Mouse (Mus musculus): Measurements from ENCODE around the gene Slc4a1. TPM values are rescaled to one million over a fixed set of nuclear protein-coding genes. Genes with fewer than 3 reads are reported as not detected.
"Not testable (repeated sequence)": the region's sequence is repeated elsewhere in the genome, so short reads cannot be mapped to it uniquely, and the experiment has no call there.

The Slc4a1 gene
- polyA plus RNA-seq, 1 experiment, result 0.60 TPM

GRCm38 (mm10) chr11:102399610-102400072 is 33.6 kb upstream of the Slc4a1 start:
- peak in 1 of 2 experiments; percentile 51 for DNase-seq (ENCODE audit: extremely low spot score in 1 of 2, low spot score in 1 of 2)

DNA sequence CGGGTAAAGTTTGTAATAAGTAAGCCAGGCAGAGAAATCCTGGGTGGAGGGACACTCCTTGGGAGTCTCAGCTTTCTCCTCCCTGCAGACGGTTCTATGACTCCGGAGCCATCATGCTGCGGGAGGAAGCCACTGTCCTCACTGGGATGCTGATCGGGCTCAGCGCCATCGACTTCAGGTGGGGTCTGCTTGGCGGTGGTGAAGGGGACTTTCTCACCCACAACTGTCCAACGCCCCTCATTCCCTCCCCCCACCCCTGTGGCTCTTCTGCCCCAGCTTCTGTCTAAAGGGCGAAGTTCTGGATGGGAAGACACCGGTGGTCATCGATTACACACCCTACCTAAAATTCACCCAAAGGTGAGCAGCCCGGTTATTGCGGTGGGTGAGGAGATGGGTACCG is 33.1 kb upstream of the Slc4a1 start:
- no peak for DNase-seq (ENCODE audit: extremely low spot score in 1 of 2, low spot score in 1 of 2)

DNA sequence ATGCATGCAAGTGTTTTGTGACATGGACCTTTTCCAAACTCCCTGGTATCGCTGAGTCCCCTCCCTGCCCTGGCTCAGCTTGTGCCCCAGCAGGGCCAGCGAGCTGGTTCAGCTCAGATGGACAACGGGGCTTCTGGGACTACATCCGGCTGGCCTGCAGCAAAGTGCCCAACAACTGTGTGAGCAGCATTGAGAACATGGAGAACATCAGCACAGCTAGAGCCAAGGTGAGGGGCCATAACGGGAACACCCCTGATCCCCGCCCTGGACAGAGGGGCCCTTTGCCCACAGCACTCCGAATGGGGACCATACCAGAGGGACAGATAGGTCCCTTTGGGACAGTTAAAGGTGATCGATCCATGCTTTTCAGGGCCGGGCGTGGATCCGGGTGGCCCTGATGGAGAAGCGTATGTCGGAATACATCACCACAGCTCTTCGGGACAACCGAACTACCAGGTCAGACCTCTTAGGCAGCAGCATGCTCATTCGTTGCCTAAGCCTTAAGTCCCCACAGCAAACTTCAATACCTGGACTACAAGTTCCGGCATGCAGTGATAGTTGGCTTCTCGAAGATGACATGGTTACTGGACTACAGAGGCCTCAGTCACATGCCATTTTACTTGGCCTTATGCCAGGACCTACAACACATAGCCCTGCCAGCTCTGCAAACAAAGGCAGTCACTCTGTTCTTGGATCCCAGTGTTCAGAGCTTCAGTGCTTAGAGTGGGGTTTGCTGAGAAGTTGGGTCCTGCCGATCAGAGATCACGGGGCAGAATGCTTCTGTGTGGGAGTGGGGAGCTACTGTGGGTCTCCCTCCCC is 32.2 kb upstream of the Slc4a1 start:
- DNase-seq (ENCODE audit: extremely low spot score in 1 of 2, low spot score in 1 of 2), result peak in 1 of 2 experiments; percentile 63

DNA sequence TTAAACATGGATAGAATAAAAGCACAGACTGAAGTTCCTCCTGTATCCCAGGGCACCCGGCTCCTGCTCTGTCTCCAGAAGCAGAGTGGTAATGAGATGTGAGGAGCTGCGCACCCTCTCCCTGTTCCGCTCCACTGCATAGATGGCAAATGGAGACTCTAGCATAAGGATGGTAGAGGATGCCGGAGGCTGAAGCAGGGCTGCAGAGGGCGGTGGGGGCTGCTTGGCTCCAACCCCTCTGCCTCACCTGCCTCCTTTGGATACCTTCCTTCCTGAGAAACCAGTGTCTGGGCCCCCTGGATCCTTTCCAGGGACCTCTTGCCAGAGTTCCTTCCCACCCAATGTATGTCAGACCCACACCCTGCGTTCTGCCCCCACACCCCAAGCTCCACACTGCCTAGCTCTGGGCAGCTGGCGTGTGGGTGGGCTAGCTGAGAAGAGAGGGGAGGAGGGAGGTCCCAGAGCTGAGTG is 30.7 kb upstream of the Slc4a1 start:
- peak in 1 of 2 experiments; percentile 62 for DNase-seq (ENCODE audit: extremely low spot score in 1 of 2, low spot score in 1 of 2)

- DNase-seq (ENCODE audit: extremely low spot score in 1 of 2, low spot score in 1 of 2), result no peak
Measured at GRCm38 (mm10) chr11:102396263-102396662, 30.3 kb upstream of the Slc4a1 start.

DNA sequence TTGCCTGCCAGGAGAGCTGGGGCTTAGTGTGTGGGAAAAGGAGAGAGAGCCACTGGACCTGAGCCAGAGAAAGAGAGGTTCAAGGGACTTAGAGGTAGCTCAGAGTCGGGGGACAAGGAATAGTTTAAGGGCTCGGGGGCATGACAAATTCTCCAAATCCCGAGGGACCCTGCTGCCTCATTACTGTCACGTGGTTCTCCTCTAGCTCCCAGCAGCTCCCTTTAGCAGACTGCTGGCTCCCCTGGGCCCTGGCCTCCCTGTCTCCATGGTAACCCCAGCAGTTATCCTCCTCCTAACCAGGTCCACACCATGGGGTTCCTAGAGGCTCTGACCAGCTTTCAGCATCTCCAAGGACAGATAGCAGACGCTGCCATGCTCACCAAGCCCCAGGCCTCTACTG is 29.2 kb upstream of the Slc4a1 start:
- DNase-seq (ENCODE audit: extremely low spot score in 1 of 2, low spot score in 1 of 2), result peak in 1 of 2 experiments; percentile 33

DNA sequence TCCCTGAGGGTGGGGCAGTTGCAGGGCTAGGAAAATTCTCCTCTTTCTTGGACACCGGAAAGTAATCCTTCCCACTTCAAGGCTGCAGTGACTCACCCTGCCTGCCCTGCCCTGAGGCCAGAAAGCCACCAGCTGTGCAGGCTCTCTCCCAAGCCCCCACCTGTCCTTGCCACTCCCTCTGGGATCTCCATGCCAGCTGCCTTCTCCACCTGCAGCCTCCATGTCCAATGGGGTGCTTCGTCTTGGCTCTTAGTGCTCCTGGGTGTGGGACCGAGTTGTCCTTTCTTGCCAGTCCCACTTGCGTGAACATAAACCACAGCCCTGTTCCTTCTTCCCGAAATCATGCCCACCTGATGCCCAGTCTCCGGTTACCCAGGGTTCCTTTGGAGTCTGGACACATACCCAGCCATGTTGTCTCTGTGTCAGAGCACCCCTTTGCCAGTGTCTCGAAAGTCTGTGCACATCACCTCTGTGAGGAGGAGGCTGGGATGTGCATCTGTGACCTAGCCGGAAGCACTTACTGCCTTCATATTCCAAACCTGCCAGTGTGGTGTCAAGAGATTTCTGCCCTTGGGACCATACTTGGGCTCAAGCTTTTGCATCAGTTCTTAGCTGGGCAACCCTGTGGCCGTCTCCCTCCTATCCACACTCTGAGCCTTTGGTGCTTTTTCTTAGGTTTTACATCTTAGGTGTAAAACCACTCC is 28.6 kb upstream of the Slc4a1 start:
- DNase-seq (ENCODE audit: extremely low spot score in 1 of 2, low spot score in 1 of 2), result peak in 1 of 2 experiments; percentile 26

GRCm38 (mm10) chr11:102393719-102394420 is 27.9 kb upstream of the Slc4a1 start:
- peak in 1 of 2 experiments; percentile 69 for DNase-seq (ENCODE audit: extremely low spot score in 1 of 2, low spot score in 1 of 2)

GRCm38 (mm10) chr11:102393238-102393634 is 27.2 kb upstream of the Slc4a1 start, which contains the start of gene Rundc3a:
Rundc3a (plus strand) TSS chr11:102393403.
- DNase-seq (ENCODE audit: extremely low spot score in 1 of 2, low spot score in 1 of 2), result peak; percentile 89 to 97

- DNase-seq (ENCODE audit: extremely low spot score in 1 of 2, low spot score in 1 of 2), result no peak
Measured at GRCm38 (mm10) chr11:102392441-102393237, 26.6 kb upstream of the Slc4a1 start.

DNA sequence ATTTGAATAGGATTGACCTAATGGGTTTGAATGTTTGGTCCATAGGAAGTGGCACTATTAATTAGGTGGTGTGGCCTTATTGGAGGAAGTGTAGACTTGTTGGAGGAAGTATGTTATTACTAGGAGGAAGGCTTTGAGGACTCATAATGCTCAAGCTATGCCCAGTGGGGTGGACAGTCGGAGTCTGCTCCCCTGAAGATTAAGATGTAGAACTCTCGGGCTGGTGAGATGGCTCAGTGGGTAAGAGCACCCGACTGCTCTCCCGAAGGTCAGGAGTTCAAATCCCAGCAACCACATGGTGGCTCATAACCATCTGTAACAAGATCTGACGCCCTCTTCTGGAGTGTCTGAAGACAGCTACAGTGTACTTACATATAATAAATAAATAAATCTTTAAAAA is 23.4 kb upstream of the Slc4a1 start:
- not testable (repeated sequence) for DNase-seq (ENCODE audit: extremely low spot score in 1 of 2, low spot score in 1 of 2)

DNA sequence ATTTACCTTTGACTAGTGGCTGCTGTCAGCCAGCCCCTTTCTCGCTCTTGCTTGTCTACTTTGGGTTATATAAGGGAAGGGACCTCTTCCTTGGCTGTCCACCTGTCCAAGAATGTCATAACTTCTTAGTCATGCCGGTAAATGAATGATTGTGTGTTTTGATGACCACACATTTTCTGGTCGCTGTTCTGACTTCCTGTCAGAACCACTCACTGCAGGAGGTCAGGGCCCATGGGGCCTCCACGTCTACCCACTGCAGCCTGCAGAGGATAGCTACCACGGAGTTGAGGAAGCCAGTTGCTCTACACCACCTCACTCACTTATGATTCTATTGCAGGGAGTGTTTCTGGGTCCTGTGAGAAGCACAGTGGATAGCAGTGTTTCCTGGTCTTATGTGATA is 20.1 kb upstream of the Slc4a1 start:
- DNase-seq (ENCODE audit: extremely low spot score in 1 of 2, low spot score in 1 of 2), result no peak

DNA sequence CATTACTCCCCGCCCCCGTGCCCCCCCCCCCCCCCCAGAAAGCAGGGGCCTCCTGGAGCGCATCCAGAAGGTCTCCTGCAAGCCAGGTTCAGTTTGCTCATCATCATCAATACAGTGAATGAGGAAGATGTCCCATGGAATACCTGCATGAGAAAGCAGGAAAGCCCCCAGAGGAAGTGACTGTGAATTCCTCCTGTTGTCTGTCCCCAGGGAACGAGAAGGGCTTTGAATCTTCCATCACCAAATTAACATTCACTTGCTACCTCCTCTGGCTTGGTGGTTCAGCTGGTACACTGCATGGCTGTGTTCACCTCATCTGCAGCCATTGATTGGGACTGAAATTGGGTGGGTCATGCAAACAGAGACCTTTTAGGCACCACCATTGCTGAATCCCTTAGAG is 19.1 kb upstream of the Slc4a1 start:
- no peak for DNase-seq (ENCODE audit: extremely low spot score in 1 of 2, low spot score in 1 of 2)

DNA sequence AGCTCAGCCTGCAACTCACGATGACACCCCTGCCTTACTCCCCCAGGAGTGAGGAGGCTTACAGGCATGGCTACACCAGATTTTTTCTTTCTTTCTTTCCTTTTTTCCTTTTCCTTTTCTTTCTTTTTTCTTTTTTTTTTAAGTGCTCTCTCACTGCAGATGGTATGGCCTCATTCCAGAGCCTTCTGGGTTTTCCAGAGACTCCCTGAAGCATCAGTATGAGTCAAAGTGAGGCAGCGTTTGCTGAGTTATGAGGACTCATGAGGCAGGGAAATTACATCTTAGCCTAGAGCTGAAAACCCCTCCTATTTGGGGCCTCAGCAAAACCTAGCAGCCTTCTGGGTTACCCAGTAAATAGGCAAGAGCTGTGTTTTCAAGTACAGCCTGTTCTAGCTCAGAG is 18.4 kb upstream of the Slc4a1 start:
- DNase-seq (ENCODE audit: extremely low spot score in 1 of 2, low spot score in 1 of 2), result peak in 1 of 2 experiments; percentile 74

DNA sequence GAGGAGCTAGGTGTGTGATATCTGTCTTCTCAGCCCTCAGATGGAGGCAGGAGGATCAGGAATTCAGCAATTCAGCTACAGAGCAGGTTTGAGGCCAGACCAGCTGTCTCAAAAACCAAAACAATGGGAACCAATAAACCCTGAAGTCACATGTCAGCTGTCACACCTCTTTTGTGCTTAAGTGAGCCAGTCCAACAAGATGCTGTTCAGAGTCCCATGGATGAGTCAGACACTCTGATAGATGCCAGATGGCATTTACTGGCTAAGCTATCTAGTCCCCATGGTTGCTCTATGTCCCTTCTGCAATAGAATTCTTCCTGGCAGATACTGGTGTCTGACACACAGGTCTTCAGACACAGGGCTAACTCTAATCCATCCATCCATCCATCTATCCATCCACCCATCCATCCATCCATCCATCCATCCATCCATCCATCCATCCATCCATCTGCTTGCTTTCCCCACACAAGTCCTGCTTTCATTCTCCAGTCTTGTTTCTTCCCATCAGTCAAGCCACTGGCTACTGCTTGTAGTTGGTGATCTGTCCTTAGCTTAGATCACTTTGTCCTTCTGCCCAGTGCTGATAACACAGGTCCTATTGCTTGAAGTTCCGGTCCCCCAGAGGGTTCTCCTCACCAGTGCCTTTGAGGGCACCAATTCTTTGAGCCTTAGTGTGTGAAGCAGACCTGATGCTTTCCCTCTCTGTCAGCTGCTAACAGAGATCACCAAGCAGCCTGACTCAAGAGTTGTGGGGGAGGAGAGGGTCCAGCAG is 17.5 kb upstream of the Slc4a1 start:
- DNase-seq (ENCODE audit: extremely low spot score in 1 of 2, low spot score in 1 of 2), result peak in 1 of 2 experiments; percentile 26

DNA sequence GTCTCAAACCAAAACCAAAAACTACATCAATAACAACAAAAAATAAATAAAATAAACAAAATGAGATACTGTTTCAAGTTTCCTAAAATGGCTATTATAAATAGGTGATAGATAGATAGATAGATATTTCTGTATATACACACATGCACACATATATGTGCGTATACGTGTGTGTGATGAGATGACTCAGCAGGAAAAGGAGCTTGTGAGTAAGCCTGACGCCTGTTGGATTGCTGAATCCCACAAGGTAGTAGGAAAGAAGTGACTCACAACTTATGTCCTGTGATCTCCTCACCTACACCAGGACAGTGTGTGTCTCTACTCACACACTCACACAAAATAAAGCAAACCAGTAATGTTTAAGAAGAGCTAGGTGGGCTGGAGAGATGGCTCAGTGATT is 16.8 kb upstream of the Slc4a1 start:
- DNase-seq (ENCODE audit: extremely low spot score in 1 of 2, low spot score in 1 of 2), result no peak

DNA sequence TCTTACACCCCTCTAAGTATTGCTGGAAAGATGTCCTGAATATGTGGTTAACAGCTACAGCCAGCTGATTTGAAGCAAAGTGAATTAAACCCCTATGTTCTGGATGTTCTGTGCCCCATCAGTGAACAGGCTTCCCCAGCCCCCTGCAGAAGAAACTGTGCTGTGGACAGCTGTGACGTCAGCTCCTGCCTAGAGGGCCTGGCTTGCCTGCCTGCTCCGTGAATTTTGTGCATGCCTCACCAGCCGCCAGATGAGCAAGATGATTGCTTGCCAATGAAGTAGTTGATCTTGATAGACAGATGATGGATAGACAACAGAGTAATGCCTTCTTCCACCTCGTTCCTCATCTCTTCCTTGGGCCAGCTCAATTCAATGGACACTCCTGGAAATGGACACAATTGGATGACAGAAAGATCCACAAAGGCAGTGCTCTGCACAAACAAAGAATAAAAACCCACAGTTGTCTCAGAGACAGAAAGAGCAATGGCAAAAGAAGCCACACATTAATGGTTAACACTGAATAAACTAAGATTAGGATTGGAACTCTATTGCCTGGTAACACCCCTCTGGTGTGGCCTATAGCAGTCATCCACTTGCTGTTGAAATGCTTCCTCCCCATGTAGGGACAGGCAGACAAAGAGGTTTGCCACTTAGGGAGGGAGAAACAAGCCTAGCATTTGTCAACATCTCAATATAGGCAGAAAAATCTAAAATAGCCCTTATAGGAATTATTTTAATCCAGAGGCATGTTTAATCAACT is 15.5 kb upstream of the Slc4a1 start:
- DNase-seq (ENCODE audit: extremely low spot score in 1 of 2, low spot score in 1 of 2), result no peak

DNA sequence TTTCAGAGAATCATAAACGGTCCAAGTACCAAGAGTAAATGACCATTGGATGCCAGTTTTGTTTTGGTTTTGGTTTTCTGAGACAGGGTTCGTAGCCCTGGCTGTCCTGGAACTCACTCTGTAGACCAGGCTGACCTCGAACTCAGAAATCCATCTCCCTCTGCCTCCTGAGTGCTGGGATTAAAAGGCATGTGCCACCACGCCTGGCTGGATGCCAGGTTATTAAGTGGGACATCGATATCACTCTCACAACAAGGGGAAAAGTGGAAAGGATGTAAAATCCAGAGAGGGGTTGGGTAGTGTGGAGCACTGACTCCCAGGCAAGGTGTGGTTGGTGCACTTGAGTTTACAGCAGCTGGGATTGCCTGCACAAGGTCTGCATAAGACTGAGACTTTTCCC is 14.1 kb upstream of the Slc4a1 start:
- no peak for DNase-seq (ENCODE audit: extremely low spot score in 1 of 2, low spot score in 1 of 2)

GRCm38 (mm10) chr11:102377186-102377585 is 11.2 kb upstream of the Slc4a1 start:
- DNase-seq (ENCODE audit: extremely low spot score in 1 of 2, low spot score in 1 of 2), result no peak
